Mouse (Mus musculus) heart, postnatal 36 days (tissue): ENCODE measurements at regions not wholly inside any gene's neighbourhood (a gene's known extent, or its start where the extent isn't known, plus 50 kb on each side); places are given as distances from the start of the nearest gene placed in this dataset.
"Not testable (repeated sequence)": the region's sequence is repeated elsewhere in the genome, so short reads cannot be mapped to it uniquely, and the experiment has no call there.

ENCODE experiments used
- DNase-seq, 2 experiments: peaks; one replicate each; pipeline ENCODE4 v3.0.0; 2021 to 2022
- intact Hi-C: fragments of 180-260 bp; cut with DNase I; formaldehyde crosslinking; loops from one replicate; pipeline ENCODE4 v1.15.1; 2025

GRCm38 (mm10) chr1:47310572-47311075 is 418.0 kb upstream of the Slc39a10 start:
- intact Hi-C loops, result no loop called here
- no peak for DNase-seq

GRCm38 (mm10) chr1:47306961-47307360 is 414.3 kb upstream of the Slc39a10 start:
- intact Hi-C loops, result no loop called here
- no peak for DNase-seq

GRCm38 (mm10) chr1:47299311-47299710 is 406.7 kb upstream of the Slc39a10 start:
- no peak for DNase-seq
- intact Hi-C loops, result no loop called here

GRCm38 (mm10) chr1:47285639-47286038 is 393.0 kb upstream of the Slc39a10 start:
- no peak for DNase-seq
- intact Hi-C loops, result no loop called here

- intact Hi-C loops, result no loop called here
- no peak for DNase-seq
These were observed 385.8 kb upstream of the Slc39a10 start for GRCm38 (mm10) chr1:47278321-47279020.

GRCm38 (mm10) chr1:47277839-47278238 is 385.2 kb upstream of the Slc39a10 start:
- no peak for DNase-seq
- intact Hi-C loops, result no loop called here

- intact Hi-C loops, result no loop called here
- no peak for DNase-seq
These were observed 379.5 kb upstream of the Slc39a10 start for GRCm38 (mm10) chr1:47272131-47272530.

GRCm38 (mm10) chr1:47263611-47264010 is 371.0 kb upstream of the Slc39a10 start:
- no peak for DNase-seq
- intact Hi-C loops, result no loop called here

GRCm38 (mm10) chr1:47261505-47262130 is 369.0 kb upstream of the Slc39a10 start:
- DNase-seq, result no peak
- intact Hi-C loops, result no loop called here

GRCm38 (mm10) chr1:47250706-47251105 is 358.1 kb upstream of the Slc39a10 start:
- DNase-seq, intact Hi-C loops: not testable (repeated sequence)

- no peak for DNase-seq
- intact Hi-C loops, result no loop called here
These were observed 324.4 kb upstream of the Slc39a10 start for GRCm38 (mm10) chr1:47217088-47217487.

- no peak for DNase-seq
- intact Hi-C loops, result no loop called here
These were observed 323.9 kb upstream of the Slc39a10 start for GRCm38 (mm10) chr1:47216419-47217002.

- DNase-seq, result no peak
- intact Hi-C loops, result no loop called here
These were observed 320.8 kb upstream of the Slc39a10 start for GRCm38 (mm10) chr1:47213476-47213875.

GRCm38 (mm10) chr1:47193001-47193400 is 300.3 kb upstream of the Slc39a10 start:
- DNase-seq, result no peak
- intact Hi-C loops, result no loop called here

GRCm38 (mm10) chr1:47164417-47164816 is 271.8 kb upstream of the Slc39a10 start:
- DNase-seq, result no peak
- intact Hi-C loops, result no loop called here

- no peak for DNase-seq
- intact Hi-C loops, result no loop called here
These were observed 271.3 kb upstream of the Slc39a10 start for GRCm38 (mm10) chr1:47163808-47164410.

GRCm38 (mm10) chr1:47130031-47130430 is 237.4 kb upstream of the Slc39a10 start:
- intact Hi-C loops, DNase-seq: not testable (repeated sequence)

- intact Hi-C loops, result no loop called here
- no peak for DNase-seq
These were observed 227.0 kb upstream of the Slc39a10 start for GRCm38 (mm10) chr1:47119636-47120035.

GRCm38 (mm10) chr1:47116681-47117080 is 224.0 kb upstream of the Slc39a10 start:
- DNase-seq, intact Hi-C loops: not testable (repeated sequence)

- intact Hi-C loops, result no loop called here
- no peak for DNase-seq
These were observed 219.8 kb upstream of the Slc39a10 start for GRCm38 (mm10) chr1:47112494-47112893.

- no peak for DNase-seq
- intact Hi-C loops, result no loop called here
These were observed 211.4 kb upstream of the Slc39a10 start for GRCm38 (mm10) chr1:47104055-47104454.
